Mouse (Mus musculus) inflammation-experienced regulatory T-cells, adult 6 months (primary cell): ENCODE data around the gene Defb33. TPM values are rescaled to one million over a fixed set of nuclear protein-coding genes. Genes with fewer than 3 reads are reported as not detected.

Experiments used
- ATAC-seq: one replicate; pipeline ENCODE4 v1.8.0; 2017
- polyA plus RNA-seq, 3 experiments: library from polyadenylated mRNA; unstranded; fragments of 100-300 nt; shearing (Covaris generic); gene quantifications; one replicate each; pipeline ENCODE4 v1.2.1; 2017

Gene Defb33
- polyA plus RNA-seq, result not detected

DNA sequence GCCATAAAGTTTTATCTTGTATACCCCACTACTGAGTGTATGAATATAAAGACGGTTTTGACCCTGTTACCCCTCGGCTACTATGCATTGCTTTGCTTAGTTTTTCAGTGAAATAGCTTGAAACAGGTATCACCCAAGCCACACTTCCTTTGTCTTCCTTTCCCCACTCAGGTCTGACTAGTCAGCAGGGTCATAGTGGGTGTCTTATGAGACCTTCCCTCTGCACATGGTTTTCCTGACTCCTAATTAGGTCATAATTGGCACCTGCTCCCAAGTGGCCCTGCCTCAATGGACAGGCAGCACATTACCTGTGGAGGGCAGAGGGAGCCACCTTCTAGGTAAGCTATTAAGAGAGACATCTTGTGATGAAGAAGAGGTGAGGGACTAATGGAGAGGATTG lies at the start of gene Defb33:
Gene Defb33, plus strand, starts transcription at position 301 of the 400 bp plus-strand sequence.
- ATAC-seq, result no peak

DNA sequence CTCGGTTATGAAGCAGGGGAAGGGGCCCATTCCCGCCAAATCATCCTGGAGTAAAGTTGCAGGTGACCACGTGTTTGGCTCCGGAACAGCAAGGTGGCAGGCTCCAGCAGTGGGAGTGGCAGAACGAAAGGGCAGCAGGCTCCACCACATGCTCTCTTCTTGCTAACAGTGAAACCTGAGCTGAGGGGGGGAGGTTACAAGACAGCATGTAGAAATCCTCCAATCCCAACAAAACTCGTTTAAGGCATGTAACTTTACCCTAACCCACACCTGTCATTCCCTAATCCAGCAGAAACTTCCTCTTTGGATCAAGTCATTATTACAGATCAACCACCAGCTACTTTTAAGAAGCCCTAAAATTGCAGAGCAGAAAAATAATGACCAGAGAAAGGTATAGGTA lies 17.9 kb upstream of the Defb33 start:
- no peak for ATAC-seq

DNA sequence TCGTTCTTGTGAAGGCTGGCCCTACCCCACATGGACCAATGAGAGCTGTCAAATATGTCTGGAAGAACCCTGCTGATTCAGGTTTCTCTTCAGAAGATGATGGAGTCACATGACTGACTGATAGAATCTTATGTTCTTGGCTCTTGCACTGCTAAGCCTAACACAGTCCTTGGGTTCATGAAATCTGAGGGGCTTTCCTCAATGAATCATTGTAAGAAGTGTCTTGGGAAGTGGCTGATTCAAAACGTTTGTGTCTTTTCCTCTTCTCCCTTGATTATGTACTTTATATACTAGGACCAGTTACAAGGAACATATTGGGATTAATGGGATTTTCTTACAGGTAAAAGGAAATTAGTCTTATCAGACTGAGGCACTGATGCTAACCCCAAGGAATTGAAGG lies 10.1 kb downstream of the Defb33 start, which contains the start of gene Gm15056:
Gene Gm15056, minus strand, starts transcription at position 101 of the 400 bp plus-strand sequence.
- no peak for ATAC-seq

DNA sequence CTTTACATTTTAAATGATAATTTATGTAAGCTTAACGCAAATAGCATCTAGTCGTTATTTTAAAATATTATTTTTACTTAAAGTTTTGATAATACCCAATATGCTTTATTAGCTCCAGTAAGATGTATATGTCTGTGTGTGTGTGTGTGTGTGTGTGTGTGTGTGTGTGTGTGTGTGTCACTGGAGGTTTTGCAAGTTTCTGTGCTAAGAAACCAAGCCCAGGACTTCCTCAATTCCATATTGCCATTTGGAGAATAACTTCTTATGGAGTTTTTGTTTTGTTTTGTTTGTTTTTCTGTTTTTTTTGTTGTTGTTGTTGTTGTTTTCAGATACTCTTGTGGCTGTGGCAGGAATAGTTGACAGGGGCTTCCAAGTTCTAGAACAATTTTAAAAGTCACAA lies 14.7 kb downstream of the Defb33 start:
- no peak for ATAC-seq

- no peak for ATAC-seq
Observed at GRCm38 (mm10) chr8:20908256-20908655, 15.8 kb downstream of the Defb33 start.

DNA sequence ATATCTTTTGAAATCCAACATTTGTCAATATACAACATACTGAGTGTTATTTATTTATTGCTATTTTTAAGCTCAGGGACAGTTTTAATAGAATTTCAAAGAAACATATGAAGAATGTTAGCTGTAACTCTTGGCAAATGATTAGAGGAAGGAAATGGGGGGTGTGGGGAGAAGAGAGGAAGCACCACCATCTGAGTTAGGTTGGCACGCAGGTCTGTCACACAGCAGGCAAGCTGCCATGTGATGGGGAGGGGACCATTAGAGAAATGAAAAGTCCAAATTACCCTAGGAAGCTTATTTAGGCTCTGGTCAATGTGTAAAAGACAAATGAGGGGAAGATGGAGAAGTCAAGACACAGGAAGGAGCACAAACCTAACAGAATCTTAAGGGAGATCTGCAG lies 19.8 kb downstream of the Defb33 start:
- ATAC-seq, result no peak

DNA sequence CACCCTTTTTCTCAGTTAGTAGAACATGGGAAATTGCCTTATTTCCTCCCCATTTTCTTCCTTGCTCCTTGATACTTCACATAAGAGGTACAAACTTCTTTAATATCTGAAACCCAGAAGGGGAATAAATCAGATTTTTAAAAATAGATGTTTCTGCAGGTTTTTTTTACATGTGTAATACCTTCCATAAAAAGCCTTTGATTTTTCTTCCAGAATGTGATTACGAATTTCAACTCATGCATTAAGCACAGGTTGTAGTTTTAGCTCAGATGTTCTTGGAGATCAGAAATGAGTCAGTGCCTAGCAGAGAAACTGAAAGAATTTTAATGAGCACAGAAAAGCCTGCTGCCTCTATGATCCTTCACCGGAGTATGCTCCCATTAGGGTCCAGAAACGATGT lies 29.5 kb downstream of the Defb33 start, which contains the start of gene Gm6040:
Gene Gm6040, minus strand, starts transcription at position 101 of the 400 bp plus-strand sequence.
- ATAC-seq, result no peak

- ATAC-seq, result no peak
Observed at GRCm38 (mm10) chr8:20944610-20945009, 52.1 kb downstream of the Defb33 start, which contains the start of gene AY761185. Gene AY761185 (minus strand): TSS chr8:20944710.

Other genes starting within 250 kb of the Defb33 start
- not detected for gene Gm15056, start 10.0 kb downstream of the Defb33 start, polyA plus RNA-seq
- gene Gm6040, start 29.4 kb downstream of the Defb33 start, polyA plus RNA-seq, result not detected
- not detected for gene AY761185, start 52.0 kb downstream of the Defb33 start, polyA plus RNA-seq
- gene Defa21, start 132.9 kb downstream of the Defb33 start, polyA plus RNA-seq, result not detected
- gene Defa23, start 162.4 kb downstream of the Defb33 start, polyA plus RNA-seq, result not detected
- gene Defa35, start 172.4 kb downstream of the Defb33 start, polyA plus RNA-seq, result not detected
- not detected for gene Defa25, start 191.8 kb downstream of the Defb33 start, polyA plus RNA-seq
- not detected for gene Gm14851, start 203.4 kb downstream of the Defb33 start, polyA plus RNA-seq
- gene Defa30, start 242.0 kb downstream of the Defb33 start, polyA plus RNA-seq, result not detected